Mouse (Mus musculus): Measurements from ENCODE around the gene Arl6ip4.

Gene Arl6ip4

GRCm38 (mm10) chr5:124095077-124095581, 20.8 kb upstream of the Arl6ip4 start:
- no peak for DNase-seq (ENCODE audit: low spot score)

- DNase-seq (ENCODE audit: low spot score) = peak; percentile 88
Observed at GRCm38 (mm10) chr5:124095596-124096232, 20.2 kb upstream of the Arl6ip4 start, which contains the start of gene Abcb9. TSS of gene Abcb9 (minus strand) at chr5:124095798.

GRCm38 (mm10) chr5:124098923-124099322, 17.0 kb upstream of the Arl6ip4 start:
- DNase-seq (ENCODE audit: low spot score) = no peak

GRCm38 (mm10) chr5:124100128-124101044, 15.5 kb upstream of the Arl6ip4 start:
- no peak for DNase-seq (ENCODE audit: low spot score)

GRCm38 (mm10) chr5:124102326-124102725, 13.6 kb upstream of the Arl6ip4 start:
- no peak for DNase-seq (ENCODE audit: low spot score)

GRCm38 (mm10) chr5:124103020-124103419, 12.9 kb upstream of the Arl6ip4 start:
- no peak for DNase-seq (ENCODE audit: low spot score)

- no peak for DNase-seq (ENCODE audit: low spot score)
Observed at GRCm38 (mm10) chr5:124103552-124103951, 12.3 kb upstream of the Arl6ip4 start.

- peak; percentile 39 for DNase-seq (ENCODE audit: low spot score)
Observed at GRCm38 (mm10) chr5:124111077-124111741, 4.7 kb upstream of the Arl6ip4 start.

- peak; percentile 98 for DNase-seq (ENCODE audit: low spot score)
Observed at GRCm38 (mm10) chr5:124111742-124112497, 4.0 kb upstream of the Arl6ip4 start, which contains the start of gene Ogfod2. TSS of gene Ogfod2 (plus strand) at chr5:124112297.

GRCm38 (mm10) chr5:124112531-124112930, 3.4 kb upstream of the Arl6ip4 start:
- DNase-seq (ENCODE audit: low spot score) = peak; percentile 39

GRCm38 (mm10) chr5:124113030-124113429, 2.9 kb upstream of the Arl6ip4 start:
- peak; percentile 72 for DNase-seq (ENCODE audit: low spot score)

GRCm38 (mm10) chr5:124114276-124115025, 1.4 kb upstream of the Arl6ip4 start:
- DNase-seq (ENCODE audit: low spot score) = no peak

- no peak for DNase-seq (ENCODE audit: low spot score)
Observed at GRCm38 (mm10) chr5:124115531-124115930, 358 bp upstream of the Arl6ip4 start.

- no peak for DNase-seq (ENCODE audit: low spot score)
Observed at GRCm38 (mm10) chr5:124119204-124119603, 3.3 kb downstream of the Arl6ip4 start.

GRCm38 (mm10) chr5:124122357-124122756, 6.5 kb downstream of the Arl6ip4 start:
- DNase-seq (ENCODE audit: low spot score) = no peak

GRCm38 (mm10) chr5:124125093-124125492, 9.2 kb downstream of the Arl6ip4 start:
- DNase-seq (ENCODE audit: low spot score) = no peak

GRCm38 (mm10) chr5:124134261-124134660, 18.4 kb downstream of the Arl6ip4 start:
- no peak for DNase-seq (ENCODE audit: low spot score)

- no peak for DNase-seq (ENCODE audit: low spot score)
Observed at GRCm38 (mm10) chr5:124138066-124138465, 22.2 kb downstream of the Arl6ip4 start.

GRCm38 (mm10) chr5:124149028-124149427, 33.1 kb downstream of the Arl6ip4 start:
- no peak for DNase-seq (ENCODE audit: low spot score)

GRCm38 (mm10) chr5:124150895-124151294, 35.0 kb downstream of the Arl6ip4 start:
- no peak for DNase-seq (ENCODE audit: low spot score)

- DNase-seq (ENCODE audit: low spot score) = no peak
Observed at GRCm38 (mm10) chr5:124152734-124153133, 36.8 kb downstream of the Arl6ip4 start.
